Comparison of ENCODE assay signal across 8 mouse cellular contexts in genomic region chr12:98737801-98738350, GRCm38 (mm10). TPM values are rescaled to one million over a fixed set of nuclear protein-coding genes. Genes with fewer than 3 reads are reported as not detected.
DNase-seq lines count a peak whose midpoint lies in the region; ATAC-seq and TF ChIP-seq lines count a peak whose summit lies in the region.

No protein-coding gene starts in this region.

- H3K4me2 ChIP-seq in limb, embryonic 11.5 days (ENCODE audit: low read depth, severe bottlenecking) = peak overlapping the region; percentile 64
- peak overlapping the region; percentile 99 for H3K4me2 ChIP-seq in neural tube, embryonic 14.5 days (ENCODE audit: low read depth, low read length)

- ATAC-seq in G1E (ENCODE audit: extremely low read depth, insufficient number of reproducible peaks, low FRiP score, poor library complexity, severe bottlenecking) = no peak
- 0 out of 2 replicates have a peak, but pooled peaks have one; percentile 32 for ATAC-seq in limb, embryonic 11.5 days (ENCODE audit: insufficient number of reproducible peaks, low FRiP score, low TSS enrichment, low read depth)
- ATAC-seq in neural tube, embryonic 14.5 days (ENCODE audit: low read depth) = no peak
- ATAC-seq in cerebellum, adult (ENCODE audit: insufficient number of reproducible peaks, low FRiP score, low TSS enrichment) = no peak

- H3K36me3 ChIP-seq in G1E (replicated peaks) = peaks cover 3% of the 10 kb centered on the region
- H3K36me3 ChIP-seq in limb, embryonic 11.5 days (ENCODE audit: control insufficient read depth, insufficient read depth, low read length) = no peaks in the 10 kb centered on the region
- no peaks in the 10 kb centered on the region for H3K36me3 ChIP-seq in neural tube, embryonic 14.5 days (ENCODE audit: control insufficient read depth, insufficient read depth, low read length)

- H3K27ac ChIP-seq in limb, embryonic 11.5 days (replicated peaks; ENCODE audit: low read depth, low read length) = no peak overlapping the region
- H3K27ac ChIP-seq in neural tube, embryonic 14.5 days (ENCODE audit: low read depth, low read length) = no peak overlapping the region

- peaks cover 22% of the 10 kb centered on the region for H3K27me3 ChIP-seq in G1E (ENCODE audit: insufficient read depth, low read length)
- peaks cover 8% of the 10 kb centered on the region for H3K27me3 ChIP-seq in limb, embryonic 11.5 days (ENCODE audit: control insufficient read depth, insufficient read depth, low read length)
- no peaks in the 10 kb centered on the region; the same call in 1 of the 2 replicates for H3K27me3 ChIP-seq in neural tube, embryonic 14.5 days (ENCODE audit: control insufficient read depth, insufficient read depth, low read length)

- 0 out of 2 replicates have a peak, but pooled peaks cover 1% of the 10 kb centered on the region for H3K9me3 ChIP-seq in G1E (replicated peaks)
- H3K9me3 ChIP-seq in limb, embryonic 11.5 days (ENCODE audit: control insufficient read depth, low read length) = no peaks in the 10 kb centered on the region
- no peaks in the 10 kb centered on the region for H3K9me3 ChIP-seq in neural tube, embryonic 14.5 days (ENCODE audit: control insufficient read depth, low read length)

- TF ChIP-seq CTCF in G1E (IDR thresholded peaks at IDR 0.05; ENCODE audit: low read depth, low read length) = no peak

- peak; percentile 8 to 17 for DNase-seq in B cell, adult 2 months
- DNase-seq in G1E (ENCODE audit: low spot score) = peak; percentile 33
- DNase-seq in heart, adult 9 months (ENCODE audit: low spot score in 2 of 2) = peak; percentile 15 to 28
- DNase-seq in limb, embryonic 11.5 days (ENCODE audit: low spot score) = peak; percentile 52
- DNase-seq in gastrocnemius, postnatal 10 days = no peak
- DNase-seq in thymus, postnatal 10 days (ENCODE audit: low spot score in 2 of 2) = no peak

- H3K4me1 ChIP-seq in G1E (ENCODE audit: insufficient read depth, low read depth, low read length) = peaks cover 51% of the 10 kb centered on the region
- H3K4me1 ChIP-seq in limb, embryonic 11.5 days (ENCODE audit: control insufficient read depth, insufficient read depth, low read length) = peaks cover 12% of the 10 kb centered on the region
- H3K4me1 ChIP-seq in neural tube, embryonic 14.5 days (ENCODE audit: control insufficient read depth, insufficient read depth, low read length) = peaks cover 18% of the 10 kb centered on the region

- H3K4me3 ChIP-seq in G1E (ENCODE audit: low read depth, low read length) = peak overlapping the region; percentile 76
- H3K4me3 ChIP-seq in limb, embryonic 11.5 days (ENCODE audit: low read depth, low read length) = peak overlapping the region; percentile 42
- peak overlapping the region; percentile 59 for H3K4me3 ChIP-seq in neural tube, embryonic 14.5 days (ENCODE audit: low read depth, low read length)

- WGBS in limb, embryonic 11.5 days = 7% methylated on average over 7 of the region's 7 CpGs
- 10% methylated on average over 7 of the region's 7 CpGs for WGBS in neural tube, embryonic 14.5 days

- H3K9ac ChIP-seq in limb, embryonic 11.5 days (ENCODE audit: low read length) = peak overlapping the region; percentile 90
- peak overlapping the region; percentile 76 for H3K9ac ChIP-seq in neural tube, embryonic 14.5 days (replicated peaks; ENCODE audit: low read depth, low read length)

RNA-seq across cellular contexts. Expression of gene Ptpn21, which starts 0.7 kb away (rescaled TPM):
- total RNA-seq in G1E (2014; fragmentation: Nextera tagmentation) (35.4 and 36.5 TPM in 2 replicates), G1E (2017) (7.2 and 7.7 TPM in 2 replicates)
- 6.7 and 9.0 TPM in 2 replicates for polyA plus RNA-seq in G1E (2012)
- 6.2 and 6.5 TPM in 2 replicates for polyA plus RNA-seq in limb, embryonic 11.5 days (2014; fragmentation: Nextera tagmentation; extraction: Ambion mirVana)
- 4.2 and 4.7 TPM in 2 replicates for polyA plus RNA-seq in neural tube, embryonic 14.5 days (2014; fragmentation: Nextera tagmentation; extraction: Ambion mirVana)
- total RNA-seq in gastrocnemius, postnatal 10 days (2021) = 10 to 100 TPM; 33.5 to 39.8 TPM

RNA-seq across cellular contexts. Expression of gene Zc3h14, which starts 8.9 kb away (rescaled TPM):
- 667 and 789 TPM in 2 replicates for total RNA-seq in G1E (2014; fragmentation: Nextera tagmentation)
- total RNA-seq in G1E (2017) = 226 and 228 TPM in 2 replicates
- polyA plus RNA-seq in G1E (2012) = 16.1 and 19.5 TPM in 2 replicates
- 158 and 170 TPM in 2 replicates for polyA plus RNA-seq in limb, embryonic 11.5 days (2014; fragmentation: Nextera tagmentation; extraction: Ambion mirVana)
- 126 and 137 TPM in 2 replicates for polyA plus RNA-seq in neural tube, embryonic 14.5 days (2014; fragmentation: Nextera tagmentation; extraction: Ambion mirVana)
- total RNA-seq in gastrocnemius, postnatal 10 days (2021) = 10 to 100 TPM; 51.8 to 55.9 TPM

Comparison
In these comparisons a context has a peak if more than half of its experiments do, and no peak if none do; other contexts are left out.
1. DNase-seq: peak in B cell, adult 2 months (2 of 2), G1E (single experiment), heart, adult 9 months (2 of 2) and limb, embryonic 11.5 days (single experiment); none in gastrocnemius, postnatal 10 days (single experiment) and thymus, postnatal 10 days (0 of 2).
2. Peak in every context shown above with its lines, with median percentiles within 50 percentile points of each other: H3K4me3 ChIP-seq.